Mouse (Mus musculus) erythroblast, embryonic 14.5 days (primary cell): ENCODE measurements around the gene B230217C12Rik. TPM values are rescaled to one million over a fixed set of nuclear protein-coding genes. Genes with fewer than 3 reads are reported as not detected.

Source experiments
- H3K27me3 ChIP-seq: 2 replicates; pipeline ENCODE4 v1.6.1; 2012; ENCODE audit warnings: inconsistent platforms; ENCODE audit not compliant: control insufficient read depth
- H3K36me3 ChIP-seq: 2 replicates; pipeline ENCODE4 v1.6.1; 2012; ENCODE audit warnings: mild to moderate bottlenecking, inconsistent platforms; ENCODE audit not compliant: control insufficient read depth
- H3K4me1 ChIP-seq: 2 replicates; pipeline ENCODE4 v1.6.1; 2012; ENCODE audit warnings: inconsistent platforms; ENCODE audit not compliant: control insufficient read depth
- H3K4me3 ChIP-seq: replicated peaks from 2 replicates; pipeline ENCODE3; 2012; ENCODE audit warnings: moderate library complexity, mild to moderate bottlenecking, inconsistent platforms
- H3K9me3 ChIP-seq: 2 replicates; pipeline ENCODE4 v1.6.1; 2012; ENCODE audit warnings: low read length, inconsistent platforms, mixed read lengths; ENCODE audit not compliant: control insufficient read depth
- GATA1 ChIP-seq: IDR thresholded peaks from 2 replicates; pipeline ENCODE4 v1.6.1; 2012; ENCODE audit warnings: low read length, inconsistent platforms, mixed read lengths
- TAL1 ChIP-seq: IDR thresholded peaks from 3 replicates; pipeline ENCODE4 v1.6.1; 2012; ENCODE audit warnings: low read length, inconsistent platforms, mixed read lengths
- polyA plus RNA-seq: library from polyadenylated mRNA; stranded (reverse); fragments of >175 nt; gene quantifications from 2 replicates; pipeline ENCODE4 v1.2.3, GENCODE M21; 2012

The B230217C12Rik gene
- polyA plus RNA-seq, 1 experiment = not detected

- Histone ChIP-seq H3K36me3 (peaks cover 9% of the 10 kb centered on the region; the same call in 1 of the 2 replicates), H3K4me1 (peaks cover 31% of the 10 kb centered on the region), H3K27me3 (no peaks in the 10 kb centered on the region), H3K9me3 (no peaks in the 10 kb centered on the region), H3K4me3 (no peak overlapping the region)
- no peak for TF ChIP-seq GATA1
- TF ChIP-seq TAL1 = no peak
Measured at GRCm38 (mm10) chr11:97820840-97821239, 19.7 kb upstream of the B230217C12Rik start.

- peaks cover 31% of the 10 kb centered on the region for H3K4me1 ChIP-seq
- no peak for TF ChIP-seq GATA1
- no peak for TF ChIP-seq TAL1
Measured at GRCm38 (mm10) chr11:97821401-97822064, 19.0 kb upstream of the B230217C12Rik start.

DNA sequence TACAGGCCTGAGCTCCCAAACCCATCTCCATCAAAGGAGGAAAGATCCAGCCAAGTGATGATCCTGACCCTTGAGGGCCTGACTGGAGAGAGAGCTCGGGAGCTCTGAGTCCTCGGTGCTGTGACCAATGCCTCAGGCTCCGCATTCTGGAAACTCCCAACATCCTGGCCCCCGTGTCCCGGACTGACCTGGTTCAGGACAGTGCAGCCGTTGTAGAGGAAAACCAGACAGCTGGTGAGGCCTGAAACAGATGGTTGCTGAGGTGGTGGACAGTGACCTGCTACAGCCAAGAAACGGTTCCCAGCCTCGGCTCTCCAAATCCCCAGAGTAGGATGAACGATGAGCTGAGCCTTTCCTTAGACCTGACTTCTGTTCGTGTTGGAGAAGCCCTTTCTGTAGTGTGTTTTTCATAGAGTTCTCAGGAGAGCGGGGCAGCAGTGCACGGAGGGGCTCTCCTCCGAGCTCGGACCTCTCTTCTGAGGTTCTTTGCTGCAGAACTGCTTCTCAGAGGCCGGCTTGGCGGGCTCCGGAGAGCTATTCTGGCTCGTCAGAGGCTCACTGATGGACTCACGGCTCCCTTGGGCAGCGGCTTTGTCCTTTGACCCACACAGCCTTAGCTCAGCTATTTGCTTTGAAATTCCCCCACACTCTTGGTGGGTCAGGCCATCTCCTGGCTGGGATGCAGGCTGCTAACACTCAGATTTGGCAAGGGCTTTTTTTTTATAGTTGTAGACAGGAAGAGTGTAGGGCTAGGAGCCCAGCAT, 17.6 kb upstream of the B230217C12Rik start:
- peaks cover 5% of the 10 kb centered on the region; the same call in 1 of the 2 replicates for H3K36me3 ChIP-seq
- no peak for TF ChIP-seq GATA1
- no peak for TF ChIP-seq TAL1
- H3K4me3 ChIP-seq = no peak overlapping the region
- H3K4me1 ChIP-seq = peaks cover 18% of the 10 kb centered on the region
- H3K9me3 ChIP-seq = no peaks in the 10 kb centered on the region
- no peaks in the 10 kb centered on the region for H3K27me3 ChIP-seq

More at GRCm38 (mm10) chr11:97821401-97822064, 19.0 kb upstream of the B230217C12Rik start:
- Histone ChIP-seq H3K36me3 (peaks cover 9% of the 10 kb centered on the region; the same call in 1 of the 2 replicates), H3K27me3 (no peaks in the 10 kb centered on the region), H3K9me3 (no peaks in the 10 kb centered on the region), H3K4me3 (no peak overlapping the region)

DNA sequence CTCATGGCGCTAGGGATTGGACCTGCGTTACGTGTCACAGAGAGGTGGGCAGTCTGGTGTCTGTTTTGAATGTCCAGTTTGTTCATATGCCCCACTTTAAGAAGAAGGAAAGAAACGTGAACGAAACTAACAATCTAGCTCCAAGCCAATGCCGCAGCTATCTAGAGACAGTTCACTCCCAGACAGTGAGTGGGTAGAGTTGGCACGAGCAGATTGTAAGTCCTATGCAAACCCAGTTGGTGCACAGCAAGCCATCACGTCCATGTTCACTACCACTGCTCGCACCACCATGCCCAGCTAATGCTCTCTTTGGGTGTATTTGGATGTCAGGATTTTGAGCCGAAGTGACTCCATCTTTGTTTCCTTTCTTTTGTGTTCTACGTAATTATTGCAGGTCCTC, 16.4 kb upstream of the B230217C12Rik start:
- Histone ChIP-seq H3K4me1 (peaks cover 7% of the 10 kb centered on the region), H3K36me3 (peaks cover 5% of the 10 kb centered on the region; the same call in 1 of the 2 replicates), H3K4me3 (no peak overlapping the region), H3K9me3 (no peaks in the 10 kb centered on the region), H3K27me3 (no peaks in the 10 kb centered on the region)
- TF ChIP-seq GATA1 = no peak
- no peak for TF ChIP-seq TAL1

DNA sequence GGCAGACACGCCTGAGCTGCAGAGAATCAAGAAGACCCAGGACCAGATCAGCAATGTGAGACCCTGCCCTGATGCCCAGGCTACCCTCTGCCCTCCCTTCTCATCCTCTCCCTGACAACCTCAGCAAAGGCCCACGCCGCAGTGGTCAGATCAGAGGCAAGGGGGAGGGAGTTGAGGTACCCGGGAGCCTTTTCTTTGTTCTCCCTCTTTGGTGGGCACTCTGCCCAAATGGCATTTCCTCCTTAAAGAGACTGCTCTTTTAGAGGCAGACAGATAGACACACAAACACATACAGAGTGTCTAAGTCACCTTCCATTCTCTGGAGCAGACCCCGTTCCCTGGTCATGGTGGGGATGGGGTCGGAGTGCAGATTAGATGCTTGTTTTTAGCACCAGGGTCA, 15.7 kb upstream of the B230217C12Rik start:
- Histone ChIP-seq H3K4me1 (peaks cover 7% of the 10 kb centered on the region), H3K4me3 (no peak overlapping the region), H3K36me3 (peaks cover 5% of the 10 kb centered on the region; the same call in 1 of the 2 replicates), H3K9me3 (no peaks in the 10 kb centered on the region), H3K27me3 (no peaks in the 10 kb centered on the region)
- no peak for TF ChIP-seq GATA1
- no peak for TF ChIP-seq TAL1

- TF ChIP-seq GATA1 = no peak
- TF ChIP-seq TAL1 = no peak
- peaks cover 5% of the 10 kb centered on the region; the same call in 1 of the 2 replicates for H3K36me3 ChIP-seq
- no peaks in the 10 kb centered on the region for H3K9me3 ChIP-seq
- no peaks in the 10 kb centered on the region for H3K27me3 ChIP-seq
- no peak overlapping the region for H3K4me3 ChIP-seq
- H3K4me1 ChIP-seq = peaks cover 7% of the 10 kb centered on the region
Measured at GRCm38 (mm10) chr11:97825295-97825694, 15.3 kb upstream of the B230217C12Rik start.

DNA sequence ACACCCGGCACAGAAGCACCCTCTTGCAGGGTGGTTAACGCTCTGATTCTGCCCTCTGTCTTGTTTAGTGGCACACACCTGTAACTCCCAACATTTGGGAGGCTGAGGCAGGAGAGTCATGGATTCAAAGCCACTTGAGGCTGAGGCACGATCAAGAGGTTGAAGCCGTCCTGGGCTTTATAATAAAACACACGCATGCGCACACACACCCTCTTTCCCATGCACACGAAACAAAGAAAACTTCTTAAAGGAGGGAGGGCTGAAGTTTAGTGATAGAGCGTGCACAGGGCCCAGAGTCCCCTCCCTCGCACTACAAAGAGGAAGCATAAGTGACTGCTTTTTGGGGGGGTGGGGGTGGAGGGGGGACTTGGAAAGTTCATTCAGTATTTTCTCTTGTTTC, 14.6 kb upstream of the B230217C12Rik start:
- Histone ChIP-seq H3K9me3 (no peaks in the 10 kb centered on the region), H3K36me3 (peaks cover 5% of the 10 kb centered on the region; the same call in 1 of the 2 replicates), H3K27me3 (no peaks in the 10 kb centered on the region), H3K4me3 (no peak overlapping the region), H3K4me1 (peaks cover 6% of the 10 kb centered on the region)
- TF ChIP-seq TAL1 (no peak), GATA1 (no peak)

- H3K27me3 ChIP-seq = no peaks in the 10 kb centered on the region
- peaks cover 3% of the 10 kb centered on the region for H3K4me1 ChIP-seq
- H3K36me3 ChIP-seq = peaks cover 5% of the 10 kb centered on the region; the same call in 1 of the 2 replicates
- H3K9me3 ChIP-seq = no peaks in the 10 kb centered on the region
- no peak for TF ChIP-seq TAL1
- no peak for TF ChIP-seq GATA1
- H3K4me3 ChIP-seq = no peak overlapping the region
Measured at GRCm38 (mm10) chr11:97826414-97826813, 14.2 kb upstream of the B230217C12Rik start.

GRCm38 (mm10) chr11:97827654-97828053, 12.9 kb upstream of the B230217C12Rik start:
- Histone ChIP-seq H3K4me3 (no peak overlapping the region), H3K36me3 (peaks cover 7% of the 10 kb centered on the region; the same call in 1 of the 2 replicates), H3K9me3 (no peaks in the 10 kb centered on the region), H3K27me3 (no peaks in the 10 kb centered on the region), H3K4me1 (no peaks in the 10 kb centered on the region; the same call in 1 of the 2 replicates)
- no peak for TF ChIP-seq TAL1
- no peak for TF ChIP-seq GATA1
